Mouse (Mus musculus): ENCODE results near the gene Ryr1. TPM values are rescaled to one million over a fixed set of nuclear protein-coding genes. Genes with fewer than 3 reads are reported as not detected.

The Ryr1 gene
- total RNA-seq, 2 experiments from 2014 or later = 0.05 TPM

Small RNA genes lying within 50 kb of the gene (microRNA-seq; reads per million reads assigned to microRNA genes)
- gene Gm44408 (0 reads per million in 2 experiments), gene Mir1963 (0 reads per million in 2 experiments)

Other genes starting within 250 kb of the Ryr1 start
- gene Capn12, start 243.8 kb downstream of the Ryr1 start, total RNA-seq (2021) = under 1 TPM; 0.27 to 0.36 TPM
- 100 to 1,000 TPM; 110 to 127 TPM for gene Actn4, start 162.8 kb downstream of the Ryr1 start, total RNA-seq (2021)
- 100 to 1,000 TPM; 157 to 159 TPM for gene Eif3k, start 143.3 kb downstream of the Ryr1 start, total RNA-seq (2021)
- 1 to 10 TPM in 1 of 2 experiments, under 1 TPM in 1; 0.96 to 2.4 TPM for gene Map4k1, start 143.1 kb downstream of the Ryr1 start, total RNA-seq (2021)
- 1 to 10 TPM; 1.0 to 2.0 TPM for gene Rasgrp4, start 9.7 kb upstream of the Ryr1 start, total RNA-seq (2021)
- 10 to 100 TPM; 11.9 to 13.7 TPM for gene Fam98c, start 31.1 kb upstream of the Ryr1 start, total RNA-seq (2021)
- 1 to 10 TPM; 1.0 to 1.3 TPM for gene Ggn, start 45.0 kb upstream of the Ryr1 start, total RNA-seq (2021)
- 1 to 10 TPM in 1 of 2 experiments, under 1 TPM in 1; 0.95 to 1.5 TPM for gene Spred3, start 45.2 kb upstream of the Ryr1 start, total RNA-seq (2021)
- 100 to 1,000 TPM; 142 to 149 TPM for gene Psmd8, start 55.5 kb upstream of the Ryr1 start, total RNA-seq (2021)
- under 1 TPM; 0.32 to 0.60 TPM for gene Catsperg1, start 88.9 kb upstream of the Ryr1 start, total RNA-seq (2021)
- 1 to 10 TPM; 3.8 to 4.4 TPM for gene Kcnk6, start 107.3 kb upstream of the Ryr1 start, total RNA-seq (2021)
- gene Yif1b, start 113.2 kb upstream of the Ryr1 start, total RNA-seq (2021) = 10 to 100 TPM; 62.0 to 68.3 TPM
- 1 to 10 TPM; 2.0 to 2.2 TPM for gene 2200002D01Rik, start 123.3 kb upstream of the Ryr1 start, total RNA-seq (2021)
- 10 to 100 TPM; 39.2 to 42.9 TPM for gene Spint2, start 156.7 kb upstream of the Ryr1 start, total RNA-seq (2021)
- gene Ppp1r14a, start 164.1 kb upstream of the Ryr1 start, total RNA-seq (2021) = 10 to 100 TPM; 13.2 to 15.4 TPM
- gene Dpf1, start 178.8 kb upstream of the Ryr1 start, total RNA-seq (2021) = 1 to 10 TPM in 1 of 2 experiments, under 1 TPM in 1; 0.19 to 1.2 TPM